Mouse (Mus musculus) lung, postnatal 4 days (tissue): Measurements from ENCODE around the gene Olfr180.

Experiments
- DNase-seq, 2 experiments: peaks; one replicate each; pipeline ENCODE4 v3.0.0; 2021

Gene Olfr180

DNA sequence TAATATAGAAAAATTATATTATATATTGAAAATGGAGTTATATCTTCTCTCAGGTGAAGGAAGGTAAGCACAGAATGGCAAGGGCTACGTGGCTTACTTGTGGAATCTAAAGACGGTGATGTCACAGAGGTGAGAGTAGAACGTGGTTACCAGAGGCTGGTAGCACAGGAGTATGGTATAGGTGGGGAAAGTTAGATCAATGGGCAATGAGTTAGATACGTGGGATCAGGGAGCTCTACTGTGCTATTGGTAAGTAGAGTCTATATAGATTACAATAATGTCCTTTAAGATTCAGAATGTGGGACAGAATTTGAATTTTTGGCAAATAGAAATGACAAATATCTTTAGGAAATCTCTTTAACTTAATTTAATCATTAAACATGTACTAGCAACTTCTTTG lies at the start of gene Olfr180:
Gene Olfr180 (minus strand): TSS at position 101 of the 400 bp plus-strand sequence.
- DNase-seq = no peak

DNA sequence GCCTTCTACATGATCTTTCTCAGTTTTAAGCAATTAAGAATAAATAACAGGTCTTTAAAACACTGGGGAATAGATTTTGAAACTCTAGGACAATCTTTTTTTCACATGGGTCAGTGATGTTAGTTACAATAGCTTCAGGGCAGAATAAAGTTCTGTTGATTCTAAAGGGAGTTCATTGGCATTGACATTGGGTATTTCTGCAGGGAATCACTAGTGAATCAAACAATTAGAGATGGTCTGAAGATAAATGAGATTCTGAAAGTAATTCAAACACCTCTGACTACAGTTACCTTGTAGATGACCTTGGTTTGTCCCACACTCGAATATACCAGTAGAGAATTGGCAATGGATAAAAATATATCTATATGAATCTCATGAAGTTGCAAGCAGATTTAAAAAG lies 537 bp downstream of the Olfr180 start, which contains the start of gene Olfr181:
Gene Olfr181 (minus strand): TSS at position 101 of the 400 bp plus-strand sequence.
- no peak for DNase-seq

DNA sequence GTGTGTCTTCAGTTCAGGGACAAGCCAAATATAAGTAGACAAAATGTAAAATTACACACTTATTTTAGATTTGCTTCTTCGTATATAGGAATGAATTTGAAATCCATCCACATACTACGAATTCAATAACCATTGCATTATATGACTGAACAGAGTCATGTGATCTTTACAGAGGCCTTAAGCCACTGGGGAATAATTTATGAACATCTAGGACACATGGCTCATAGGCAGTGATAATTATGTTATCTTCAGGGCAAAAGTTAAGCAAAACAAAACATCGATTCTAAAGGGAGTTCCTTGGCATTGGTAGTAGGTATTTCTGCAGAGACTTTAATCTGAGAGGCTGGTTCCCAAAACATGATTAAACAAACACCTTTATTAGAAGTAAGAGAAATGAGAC lies 37.2 kb downstream of the Olfr180 start, which contains the start of gene Olfr178:
Gene Olfr178 (minus strand): TSS at position 101 of the 400 bp plus-strand sequence.
- DNase-seq = no peak

DNA sequence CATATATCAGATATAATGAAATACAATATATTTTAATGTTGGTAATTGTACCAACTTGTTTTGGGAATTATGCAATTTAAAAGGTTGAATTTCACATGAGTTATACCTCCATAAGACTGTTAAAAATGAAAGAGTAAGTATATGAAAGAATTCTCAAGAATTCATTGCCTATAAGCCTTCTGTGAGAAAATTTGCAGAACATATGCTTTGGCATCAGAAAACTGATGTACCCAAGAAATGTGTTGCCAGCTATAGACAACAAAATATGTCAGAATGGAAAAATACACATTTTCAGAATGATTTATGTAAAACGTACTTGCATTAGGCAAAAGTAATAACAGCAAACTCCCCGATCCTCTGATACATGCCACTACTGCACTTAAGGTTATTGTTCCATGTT lies 44.8 kb downstream of the Olfr180 start:
- DNase-seq = no peak

DNA sequence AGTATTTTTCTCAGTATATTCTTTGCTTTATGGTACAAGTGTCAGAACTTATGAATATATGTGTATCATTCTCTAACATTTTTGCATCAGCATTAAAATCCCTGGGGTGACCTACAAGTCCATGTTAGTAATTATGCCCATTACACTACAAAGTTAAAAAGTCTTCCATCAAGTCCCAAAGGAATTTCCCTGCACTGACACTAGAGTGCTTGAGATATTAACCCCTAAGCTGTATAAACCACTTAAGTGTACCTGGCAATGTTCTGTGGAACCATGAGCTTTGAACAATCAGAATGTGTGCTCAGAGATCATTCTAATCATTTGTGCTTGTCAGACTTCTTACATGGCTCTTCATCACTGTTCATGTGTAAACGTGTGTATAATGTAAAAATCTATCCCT lies 54.5 kb downstream of the Olfr180 start, which contains the start of gene Olfr177:
Gene Olfr177 (minus strand): TSS at position 101 of the 400 bp plus-strand sequence.
- DNase-seq = no peak
